Mouse (Mus musculus) CH12.LX (cell line): ENCODE data around the gene Sae1.

Experiments used
- CTCF ChIP-seq, 2 experiments: IDR thresholded peaks in 1 of 2; conservative IDR thresholded peaks in 1 of 2; 2 replicates each; pipeline ENCODE4 v1.5.1; 2011 to 2012; ENCODE audit warnings: low read depth in 2 of 2, low read length in 2 of 2, improper control_type of control experiment in 1 of 2, inconsistent platforms in 1 of 2, mild to moderate bottlenecking in 1 of 2, moderate library complexity in 1 of 2
- EP300 ChIP-seq: IDR thresholded peaks from 2 replicates; pipeline ENCODE4 v1.6.1; 2011; ENCODE audit warnings: low read length, improper control_type of control experiment
- MAX ChIP-seq: IDR thresholded peaks from 2 replicates; pipeline ENCODE4 v1.6.1; 2011; ENCODE audit warnings: low read length, improper control_type of control experiment
- MXI1 ChIP-seq: IDR thresholded peaks from 2 replicates; pipeline ENCODE4 v1.6.1; 2011; ENCODE audit warnings: mild to moderate bottlenecking, low read depth, low read length, improper control_type of control experiment

DNA sequence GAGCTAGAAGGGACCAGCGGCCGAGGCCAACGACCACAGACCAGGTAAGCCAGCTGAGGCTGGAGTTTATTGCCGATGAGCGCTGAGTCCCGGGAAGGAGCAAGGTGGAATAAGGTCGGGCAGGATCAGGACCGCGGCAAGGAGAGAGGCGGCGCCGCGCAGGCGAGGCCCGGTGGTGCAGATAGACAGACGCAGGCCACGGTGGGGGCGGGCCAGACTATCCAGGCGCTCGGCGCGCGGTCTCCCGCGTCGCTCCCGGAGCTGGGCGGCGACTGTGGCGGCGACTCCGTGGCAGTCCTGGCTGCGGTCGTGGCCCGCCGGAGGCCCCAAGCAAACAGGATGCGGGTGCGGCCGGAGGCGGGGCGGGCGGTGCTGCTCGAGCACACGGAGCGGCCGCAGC is 114.9 kb downstream of the Sae1 start:
- no peak for TF ChIP-seq EP300
- no peak for TF ChIP-seq CTCF (conservative IDR thresholded peaks at IDR 0.05 in 1 of 2, IDR thresholded peaks at IDR 0.05 in 1 of 2; ENCODE audit: low read depth in 2 of 2, low read length in 2 of 2)
- no peak for TF ChIP-seq MAX
- TF ChIP-seq MXI1, result no peak
